Mouse (Mus musculus): Measurements from ENCODE around the gene Mok. TPM values are rescaled to one million over a fixed set of nuclear protein-coding genes. Genes with fewer than 3 reads are reported as not detected.

Gene Mok
- polyA plus RNA-seq, 1 experiment from 2014 or later: 9.6 TPM

DNA sequence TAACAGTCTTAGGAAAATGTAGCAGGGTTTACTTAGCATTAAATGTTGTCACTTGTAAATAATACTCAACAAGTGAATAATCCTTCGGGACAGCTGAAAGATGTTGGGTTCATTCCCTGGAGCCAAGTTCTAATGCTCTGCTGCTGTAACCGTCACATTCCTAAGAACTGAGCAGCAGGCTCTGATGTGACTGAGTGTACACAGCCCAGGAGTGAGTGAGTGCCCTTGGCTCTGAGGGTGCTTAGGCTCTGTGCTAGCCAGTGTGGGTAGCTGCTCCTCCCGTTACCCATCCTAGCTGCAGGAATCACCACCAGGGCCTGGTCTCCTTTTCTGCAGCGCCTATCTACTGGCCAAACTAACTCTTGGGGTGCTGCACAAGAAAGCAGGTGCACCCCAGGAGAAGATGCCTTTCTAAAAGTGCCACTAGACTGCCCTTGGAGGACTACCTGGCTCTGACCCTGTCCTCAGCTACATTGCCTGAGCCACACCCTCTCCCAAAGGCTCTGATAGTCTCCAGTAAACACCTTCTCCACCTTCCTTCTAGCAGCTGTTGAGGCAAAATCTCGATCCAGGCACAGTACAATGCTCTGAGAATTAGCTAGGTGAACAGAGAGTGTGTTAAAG is 38.0 kb downstream of the Mok start:
- Histone ChIP-seq H3K9ac (no peak overlapping the region), H3K27ac (replicated peaks) (no peak overlapping the region), H3K4me1 (peaks cover 15% of the 10 kb centered on the region), H3K27me3 (no peaks in the 10 kb centered on the region), H3K4me3 (replicated peaks) (no peak overlapping the region), H3K36me3 (peaks cover 11% of the 10 kb centered on the region; the same call in 1 of the 2 replicates), H3K9me3 (replicated peaks) (no peaks in the 10 kb centered on the region), H3K4me2 (replicated peaks) (no peak overlapping the region)
- no peak for ATAC-seq (ENCODE audit: insufficient number of reproducible peaks, low FRiP score, low TSS enrichment, low read depth)
- 82% methylated on average over 5 of the region's 5 CpGs for WGBS

GRCm38 (mm10) chr12:110801876-110802464 is 38.8 kb downstream of the Mok start:
- Histone ChIP-seq H3K9ac (no peak overlapping the region), H3K27ac (replicated peaks) (no peak overlapping the region), H3K4me1 (peaks cover 15% of the 10 kb centered on the region), H3K4me3 (replicated peaks) (no peak overlapping the region), H3K36me3 (0 out of 2 replicates have a peak, but pooled peaks cover 4% of the 10 kb centered on the region), H3K4me2 (replicated peaks) (no peak overlapping the region), H3K9me3 (replicated peaks) (no peaks in the 10 kb centered on the region), H3K27me3 (no peaks in the 10 kb centered on the region)
- WGBS: 83% methylated on average over 10 of the region's 10 CpGs
- no peak for ATAC-seq (ENCODE audit: insufficient number of reproducible peaks, low FRiP score, low TSS enrichment, low read depth)

DNA sequence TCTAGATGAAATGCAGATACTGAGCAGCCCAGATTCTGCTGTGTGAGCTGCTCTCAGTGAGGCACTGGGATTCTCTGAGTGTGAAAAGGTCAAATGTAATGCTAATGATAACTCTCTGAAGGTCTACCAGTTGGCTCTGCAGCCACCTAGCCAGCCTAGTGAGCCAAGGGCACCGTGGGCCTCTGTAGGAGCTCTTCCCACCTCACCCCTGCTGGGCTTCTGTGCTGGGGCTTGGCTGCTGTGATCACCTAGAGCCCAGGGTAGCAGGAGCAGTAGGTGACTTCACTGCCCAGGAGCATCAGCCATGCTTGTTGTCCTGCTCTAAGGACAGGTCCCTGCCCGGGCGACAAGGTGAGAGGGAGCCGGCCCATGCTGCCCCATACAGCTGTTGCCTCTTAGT is 41.5 kb downstream of the Mok start:
- Histone ChIP-seq H3K36me3 (peaks cover 12% of the 10 kb centered on the region), H3K4me2 (replicated peaks) (no peak overlapping the region), H3K27ac (replicated peaks) (no peak overlapping the region), H3K27me3 (no peaks in the 10 kb centered on the region), H3K9me3 (replicated peaks) (no peaks in the 10 kb centered on the region), H3K4me1 (peaks cover 13% of the 10 kb centered on the region), H3K4me3 (replicated peaks) (no peak overlapping the region), H3K9ac (no peak overlapping the region)
- 95% methylated on average over 4 of the region's 4 CpGs for WGBS
- no peak for ATAC-seq (ENCODE audit: insufficient number of reproducible peaks, low FRiP score, low TSS enrichment, low read depth)

- peaks cover 16% of the 10 kb centered on the region for H3K36me3 ChIP-seq
- WGBS: 81% methylated on average over 10 of the region's 10 CpGs
- H3K4me2 ChIP-seq (replicated peaks): no peak overlapping the region
- ATAC-seq (ENCODE audit: insufficient number of reproducible peaks, low FRiP score, low TSS enrichment, low read depth): no peak
- peaks cover 7% of the 10 kb centered on the region for H3K4me1 ChIP-seq
- no peaks in the 10 kb centered on the region for H3K27me3 ChIP-seq
- no peak overlapping the region for H3K27ac ChIP-seq (replicated peaks)
- no peak overlapping the region for H3K9ac ChIP-seq
- H3K9me3 ChIP-seq (replicated peaks): no peaks in the 10 kb centered on the region
- H3K4me3 ChIP-seq (replicated peaks): no peak overlapping the region
These were observed 42.8 kb downstream of the Mok start for GRCm38 (mm10) chr12:110797842-110798431.

- ATAC-seq (ENCODE audit: insufficient number of reproducible peaks, low FRiP score, low TSS enrichment, low read depth): no peak
These were observed 43.5 kb downstream of the Mok start for GRCm38 (mm10) chr12:110797202-110797601.

DNA sequence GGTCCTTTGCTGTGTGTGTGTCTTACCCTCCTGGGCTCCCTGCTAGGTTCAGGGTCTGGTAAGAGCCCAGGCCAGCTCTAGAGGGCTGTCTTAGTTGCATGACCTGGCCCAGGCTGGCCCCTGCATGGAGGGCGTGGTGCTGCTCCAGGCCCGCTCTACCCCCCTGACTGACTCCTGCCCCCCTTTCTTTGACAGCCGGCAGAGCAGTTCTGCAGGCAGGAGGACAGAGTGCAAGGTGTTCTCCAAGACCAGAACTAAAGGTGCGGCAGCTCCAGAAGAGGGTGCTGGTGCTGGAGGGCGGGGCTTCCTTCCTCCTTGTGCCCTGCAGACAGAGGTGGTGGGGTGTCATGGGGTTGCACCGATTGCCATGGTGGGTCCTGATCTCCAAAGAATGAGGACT is 44.0 kb downstream of the Mok start:
- no peaks in the 10 kb centered on the region for H3K27me3 ChIP-seq
- no peak for ATAC-seq (ENCODE audit: insufficient number of reproducible peaks, low FRiP score, low TSS enrichment, low read depth)
- no peak overlapping the region for H3K4me2 ChIP-seq (replicated peaks)
- H3K36me3 ChIP-seq: peaks cover 16% of the 10 kb centered on the region
- H3K27ac ChIP-seq (replicated peaks): no peak overlapping the region
- no peak overlapping the region for H3K9ac ChIP-seq
- peaks cover 4% of the 10 kb centered on the region; the same call in 1 of the 2 replicates for H3K4me1 ChIP-seq
- H3K4me3 ChIP-seq (replicated peaks): no peak overlapping the region
- 84% methylated on average over 5 of the region's 6 CpGs for WGBS
- H3K9me3 ChIP-seq (replicated peaks): no peaks in the 10 kb centered on the region

More at GRCm38 (mm10) chr12:110797202-110797601, 43.5 kb downstream of the Mok start:
- WGBS: 79% methylated on average over 6 of the region's 6 CpGs
- Histone ChIP-seq H3K27ac (replicated peaks) (no peak overlapping the region), H3K4me1 (peaks cover 4% of the 10 kb centered on the region; the same call in 1 of the 2 replicates), H3K9ac (no peak overlapping the region), H3K9me3 (replicated peaks) (no peaks in the 10 kb centered on the region), H3K27me3 (no peaks in the 10 kb centered on the region), H3K4me3 (replicated peaks) (no peak overlapping the region), H3K36me3 (peaks cover 16% of the 10 kb centered on the region), H3K4me2 (replicated peaks) (no peak overlapping the region)

DNA sequence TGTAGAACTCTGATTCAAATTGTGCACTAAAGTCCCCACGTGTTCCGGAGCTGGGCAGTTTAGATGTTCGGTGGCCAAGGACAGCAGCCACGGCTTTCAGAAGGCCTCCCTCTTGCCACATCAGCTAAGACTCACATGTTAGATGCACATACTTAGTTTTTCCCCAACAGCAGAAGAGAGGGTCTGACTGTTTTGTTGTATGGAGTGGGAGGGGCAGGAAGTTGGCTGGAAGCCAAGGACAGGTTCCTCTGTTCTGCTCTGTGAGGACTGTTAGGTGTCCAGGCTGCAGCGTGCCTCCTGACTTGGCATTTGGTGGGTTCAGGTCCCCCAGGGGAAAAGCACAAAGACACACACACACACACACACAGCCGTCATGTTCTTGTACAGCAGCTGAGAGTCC is 45.7 kb downstream of the Mok start:
- Histone ChIP-seq H3K4me2 (replicated peaks) (no peak overlapping the region), H3K9me3 (replicated peaks) (no peaks in the 10 kb centered on the region), H3K27me3 (no peaks in the 10 kb centered on the region), H3K4me3 (replicated peaks) (no peak overlapping the region), H3K36me3 (peaks cover 16% of the 10 kb centered on the region), H3K9ac (no peak overlapping the region), H3K27ac (replicated peaks) (no peak overlapping the region), H3K4me1 (peaks cover 4% of the 10 kb centered on the region; the same call in 1 of the 2 replicates)
- 87% methylated on average over 6 of the region's 6 CpGs for WGBS
- no peak for ATAC-seq (ENCODE audit: insufficient number of reproducible peaks, low FRiP score, low TSS enrichment, low read depth)

GRCm38 (mm10) chr12:110791026-110791425 is 49.7 kb downstream of the Mok start:
- no peak overlapping the region for H3K9ac ChIP-seq
- no peaks in the 10 kb centered on the region for H3K9me3 ChIP-seq (replicated peaks)
- no peaks in the 10 kb centered on the region for H3K27me3 ChIP-seq
- no peak for ATAC-seq (ENCODE audit: insufficient number of reproducible peaks, low FRiP score, low TSS enrichment, low read depth)
- no peak overlapping the region for H3K27ac ChIP-seq (replicated peaks)
- WGBS: 92% methylated on average over 8 of the region's 8 CpGs
- H3K36me3 ChIP-seq: peaks cover 20% of the 10 kb centered on the region
- H3K4me2 ChIP-seq (replicated peaks): no peak overlapping the region
- peaks cover 4% of the 10 kb centered on the region for H3K4me1 ChIP-seq
- H3K4me3 ChIP-seq (replicated peaks): no peak overlapping the region

- H3K36me3 ChIP-seq: peaks cover 16% of the 10 kb centered on the region
- no peaks in the 10 kb centered on the region for H3K27me3 ChIP-seq
- H3K27ac ChIP-seq (replicated peaks): no peak overlapping the region
- no peak overlapping the region for H3K4me2 ChIP-seq (replicated peaks)
- ATAC-seq (ENCODE audit: insufficient number of reproducible peaks, low FRiP score, low TSS enrichment, low read depth): no peak
- 73% methylated on average over 4 of the region's 4 CpGs for WGBS
- no peaks in the 10 kb centered on the region for H3K9me3 ChIP-seq (replicated peaks)
- H3K4me3 ChIP-seq (replicated peaks): no peak overlapping the region
- peaks cover 4% of the 10 kb centered on the region for H3K4me1 ChIP-seq
- no peak overlapping the region for H3K9ac ChIP-seq
These were observed 50.2 kb downstream of the Mok start for GRCm38 (mm10) chr12:110790580-110790979.

GRCm38 (mm10) chr12:110786243-110786642 is 54.5 kb downstream of the Mok start:
- Histone ChIP-seq H3K4me1 (peaks cover 4% of the 10 kb centered on the region), H3K4me3 (replicated peaks) (no peak overlapping the region), H3K9me3 (replicated peaks) (no peaks in the 10 kb centered on the region), H3K9ac (no peak overlapping the region), H3K27ac (replicated peaks) (no peak overlapping the region), H3K27me3 (no peaks in the 10 kb centered on the region), H3K36me3 (peaks cover 26% of the 10 kb centered on the region), H3K4me2 (replicated peaks) (no peak overlapping the region)
- no peak for ATAC-seq (ENCODE audit: insufficient number of reproducible peaks, low FRiP score, low TSS enrichment, low read depth)
- 72% methylated on average over 4 of the region's 4 CpGs for WGBS

- peaks cover under 1% of the 10 kb centered on the region for H3K4me1 ChIP-seq
- H3K4me3 ChIP-seq (replicated peaks): no peak overlapping the region
- no peak overlapping the region for H3K9ac ChIP-seq
- peaks cover 36% of the 10 kb centered on the region for H3K36me3 ChIP-seq
- H3K4me2 ChIP-seq (replicated peaks): no peak overlapping the region
- WGBS: 92% methylated on average over 2 of the region's 2 CpGs
- no peaks in the 10 kb centered on the region for H3K27me3 ChIP-seq
- no peaks in the 10 kb centered on the region for H3K9me3 ChIP-seq (replicated peaks)
- ATAC-seq (ENCODE audit: insufficient number of reproducible peaks, low FRiP score, low TSS enrichment, low read depth): no peak
- H3K27ac ChIP-seq (replicated peaks): no peak overlapping the region
These were observed 56.5 kb downstream of the Mok start for GRCm38 (mm10) chr12:110784211-110784610.

Measured in embryonic facial prominence, embryonic 15.5 days (tissue).